Mouse (Mus musculus) forebrain, embryonic 13.5 days (tissue): ENCODE measurements around the gene Eif5a2. TPM values are rescaled to one million over a fixed set of nuclear protein-coding genes. Genes with fewer than 3 reads are reported as not detected.

Experiments
- ATAC-seq: fragments of 200-750 bp; cut with Nextera tagmentation; 2 replicates; pipeline ENCODE4 v1.8.0; 2017
- H3K27ac ChIP-seq: fragments of 300-500 bp; sonication (generic); 2 replicates; pipeline ENCODE4 v1.5.1; 2015; ENCODE audit warnings: inconsistent platforms, mild to moderate bottlenecking, moderate library complexity
- H3K27me3 ChIP-seq: fragments of 300-500 bp; sonication (generic); 2 replicates; pipeline ENCODE4 v1.6.1; 2015; ENCODE audit warnings: mild to moderate bottlenecking, inconsistent platforms
- H3K36me3 ChIP-seq: fragments of 300-500 bp; sonication (generic); 2 replicates; pipeline ENCODE4 v1.6.1; 2015; ENCODE audit warnings: mild to moderate bottlenecking, inconsistent platforms; ENCODE audit not compliant: poor library complexity, severe bottlenecking
- H3K4me1 ChIP-seq: fragments of 300-500 bp; sonication (generic); 2 replicates; pipeline ENCODE4 v1.6.1; 2015; ENCODE audit warnings: inconsistent platforms
- H3K4me2 ChIP-seq: fragments of 300-500 bp; sonication (generic); 2 replicates; pipeline ENCODE4 v1.6.1; 2015; ENCODE audit warnings: inconsistent platforms, mild to moderate bottlenecking, moderate library complexity
- H3K4me3 ChIP-seq: fragments of 300-500 bp; sonication (generic); 2 replicates; pipeline ENCODE4 v1.5.1; 2015; ENCODE audit warnings: mild to moderate bottlenecking, inconsistent platforms
- H3K9ac ChIP-seq: fragments of 300-500 bp; sonication (generic); 2 replicates; pipeline ENCODE4 v1.6.1; 2015; ENCODE audit warnings: mild to moderate bottlenecking, inconsistent platforms
- H3K9me3 ChIP-seq: fragments of 300-500 bp; sonication (generic); replicated peaks from 2 replicates; pipeline ENCODE4 v1.6.1; 2016; ENCODE audit warnings: inconsistent platforms
- WGBS: fragments of 180-500 bp; shearing (Covaris S2); methylation state at CpG from one replicate; pipeline ENCODE4 v1.1.7; 2015; 5-methylcytosine and 5-hydroxymethylcytosine counted together
- polyA plus RNA-seq: library from polyadenylated mRNA; unstranded; fragments of >200 nt; fragmentation: Nextera tagmentation; extraction: Ambion mirVana; gene quantifications from 2 replicates; pipeline ENCODE4 v1.2.1, GENCODE M21; 2015

Gene Eif5a2
- 6.9 and 8.6 TPM in 2 replicates for polyA plus RNA-seq

GRCm38 (mm10) chr3:28780994-28781393, at the start of gene Eif5a2:
TSS of gene Eif5a2 (plus strand) at chr3:28781276.
- WGBS, result 2% methylated on average over 41 of the region's 46 CpGs

GRCm38 (mm10) chr3:28734712-28735111, 46.4 kb upstream of the Eif5a2 start:
- H3K9ac ChIP-seq, result no peak overlapping the region
- H3K36me3 ChIP-seq, result no peaks in the 10 kb centered on the region
- H3K4me1 ChIP-seq, result peaks cover 9% of the 10 kb centered on the region
- no peak for ATAC-seq
- H3K9me3 ChIP-seq, result no peaks in the 10 kb centered on the region
- H3K27me3 ChIP-seq, result 0 out of 2 replicates have a peak, but pooled peaks cover 3% of the 10 kb centered on the region
- WGBS, result 69% methylated on average over 2 of the region's 2 CpGs
- no peak overlapping the region for H3K27ac ChIP-seq
- H3K4me2 ChIP-seq, result no peak overlapping the region
- H3K4me3 ChIP-seq, result no peak overlapping the region

More at GRCm38 (mm10) chr3:28780994-28781393, at the start of gene Eif5a2:
- no peaks in the 10 kb centered on the region for H3K9me3 ChIP-seq
- peak within 1 kb of the TSS; percentile 76 for H3K4me3 ChIP-seq
- H3K9ac ChIP-seq, result peak within 1 kb of the TSS; percentile 83
- peak within 1 kb of the TSS; percentile 98 for H3K4me2 ChIP-seq
- peaks cover 22% of the 10 kb centered on the region for H3K4me1 ChIP-seq
- no peaks in the 10 kb centered on the region for H3K36me3 ChIP-seq
- ATAC-seq, result peak; percentile 99
- no peak within 1 kb of the TSS for H3K27ac ChIP-seq
- H3K27me3 ChIP-seq, result no peaks in the 10 kb centered on the region

GRCm38 (mm10) chr3:28736981-28737380, 44.1 kb upstream of the Eif5a2 start:
- Histone ChIP-seq H3K4me2 (no peak overlapping the region), H3K36me3 (no peaks in the 10 kb centered on the region), H3K9ac (no peak overlapping the region), H3K4me3 (no peak overlapping the region), H3K27ac (no peak overlapping the region), H3K27me3 (0 out of 2 replicates have a peak, but pooled peaks cover 3% of the 10 kb centered on the region), H3K4me1 (peaks cover 9% of the 10 kb centered on the region), H3K9me3 (no peaks in the 10 kb centered on the region)
- WGBS, result 26% methylated on average over 2 of the region's 2 CpGs
- no peak for ATAC-seq

- ATAC-seq, result no peak
- Histone ChIP-seq H3K4me2 (no peak overlapping the region), H3K4me3 (no peak overlapping the region), H3K4me1 (peaks cover 9% of the 10 kb centered on the region), H3K36me3 (no peaks in the 10 kb centered on the region), H3K9ac (no peak overlapping the region), H3K27me3 (peaks cover 11% of the 10 kb centered on the region; the same call in 1 of the 2 replicates), H3K27ac (no peak overlapping the region), H3K9me3 (no peaks in the 10 kb centered on the region)
- 20% methylated on average over 6 of the region's 6 CpGs for WGBS
Measured at GRCm38 (mm10) chr3:28740353-28740752, 40.7 kb upstream of the Eif5a2 start.

GRCm38 (mm10) chr3:28743251-28743650, 37.8 kb upstream of the Eif5a2 start:
- ATAC-seq, result peak; percentile 28; the same call in 1 of the 2 replicates

GRCm38 (mm10) chr3:28745835-28746483, 35.1 kb upstream of the Eif5a2 start:
- Histone ChIP-seq H3K9ac (no peak overlapping the region), H3K4me2 (no peak overlapping the region), H3K27ac (no peak overlapping the region), H3K4me1 (peaks cover 3% of the 10 kb centered on the region; the same call in 1 of the 2 replicates), H3K4me3 (no peak overlapping the region), H3K36me3 (no peaks in the 10 kb centered on the region), H3K27me3 (peaks cover 8% of the 10 kb centered on the region; the same call in 1 of the 2 replicates), H3K9me3 (no peaks in the 10 kb centered on the region)
- 34% methylated on average over 7 of the region's 7 CpGs for WGBS
- ATAC-seq, result peak; percentile 93

More at GRCm38 (mm10) chr3:28743251-28743650, 37.8 kb upstream of the Eif5a2 start:
- H3K4me2 ChIP-seq, result no peak overlapping the region
- no peak overlapping the region for H3K4me3 ChIP-seq
- H3K36me3 ChIP-seq, result no peaks in the 10 kb centered on the region
- H3K9ac ChIP-seq, result no peak overlapping the region
- no peaks in the 10 kb centered on the region for H3K9me3 ChIP-seq
- H3K27ac ChIP-seq, result no peak overlapping the region
- peaks cover 8% of the 10 kb centered on the region; the same call in 1 of the 2 replicates for H3K27me3 ChIP-seq
- H3K4me1 ChIP-seq, result peaks cover 3% of the 10 kb centered on the region; the same call in 1 of the 2 replicates
- WGBS, result 42% methylated on average over 8 of the region's 8 CpGs

- Histone ChIP-seq H3K36me3 (no peaks in the 10 kb centered on the region), H3K4me2 (no peak overlapping the region), H3K9ac (no peak overlapping the region), H3K27ac (no peak overlapping the region), H3K4me3 (no peak overlapping the region), H3K4me1 (peaks cover 3% of the 10 kb centered on the region; the same call in 1 of the 2 replicates), H3K9me3 (no peaks in the 10 kb centered on the region), H3K27me3 (peaks cover 8% of the 10 kb centered on the region; the same call in 1 of the 2 replicates)
- 86% methylated on average over 3 of the region's 3 CpGs for WGBS
- ATAC-seq, result no peak
Measured at GRCm38 (mm10) chr3:28748151-28748550, 32.9 kb upstream of the Eif5a2 start.

- ATAC-seq, result no peak
- Histone ChIP-seq H3K9ac (no peak overlapping the region), H3K36me3 (no peaks in the 10 kb centered on the region), H3K4me2 (no peak overlapping the region), H3K4me3 (no peak overlapping the region), H3K27me3 (0 out of 2 replicates have a peak, but pooled peaks cover 4% of the 10 kb centered on the region), H3K9me3 (no peaks in the 10 kb centered on the region), H3K27ac (no peak overlapping the region), H3K4me1 (peaks cover 3% of the 10 kb centered on the region; the same call in 1 of the 2 replicates)
Measured at GRCm38 (mm10) chr3:28748956-28749355, 32.1 kb upstream of the Eif5a2 start.

GRCm38 (mm10) chr3:28755477-28755876, 25.6 kb upstream of the Eif5a2 start:
- Histone ChIP-seq H3K4me3 (no peak overlapping the region), H3K36me3 (no peaks in the 10 kb centered on the region), H3K4me1 (peaks cover 6% of the 10 kb centered on the region), H3K9me3 (no peaks in the 10 kb centered on the region), H3K9ac (no peak overlapping the region), H3K27me3 (no peaks in the 10 kb centered on the region), H3K27ac (no peak overlapping the region), H3K4me2 (no peak overlapping the region)
- 60% methylated on average over 7 of the region's 7 CpGs for WGBS
- ATAC-seq, result no peak; the same call in 1 of the 2 replicates

GRCm38 (mm10) chr3:28761225-28761789, 19.8 kb upstream of the Eif5a2 start:
- ATAC-seq, result no peak

GRCm38 (mm10) chr3:28766935-28767334, 14.1 kb upstream of the Eif5a2 start:
- Histone ChIP-seq H3K27me3 (no peaks in the 10 kb centered on the region), H3K4me3 (no peak overlapping the region), H3K9ac (no peak overlapping the region), H3K4me2 (no peak overlapping the region), H3K27ac (no peak overlapping the region), H3K9me3 (0 out of 2 replicates have a peak, but pooled peaks cover 3% of the 10 kb centered on the region), H3K36me3 (no peaks in the 10 kb centered on the region), H3K4me1 (no peaks in the 10 kb centered on the region)
- WGBS, result 94% methylated on average over 4 of the region's 4 CpGs
- ATAC-seq, result no peak

More at GRCm38 (mm10) chr3:28761225-28761789, 19.8 kb upstream of the Eif5a2 start:
- H3K9me3 ChIP-seq, result no peaks in the 10 kb centered on the region
- no peaks in the 10 kb centered on the region for H3K36me3 ChIP-seq
- H3K27me3 ChIP-seq, result no peaks in the 10 kb centered on the region
- H3K9ac ChIP-seq, result no peak overlapping the region
- H3K27ac ChIP-seq, result no peak overlapping the region
- no peak overlapping the region for H3K4me3 ChIP-seq
- H3K4me2 ChIP-seq, result no peak overlapping the region
- 76% methylated on average over 8 of the region's 8 CpGs for WGBS
- no peaks in the 10 kb centered on the region for H3K4me1 ChIP-seq

GRCm38 (mm10) chr3:28768222-28768621, 12.9 kb upstream of the Eif5a2 start:
- no peaks in the 10 kb centered on the region for H3K4me1 ChIP-seq
- 85% methylated on average over 3 of the region's 3 CpGs for WGBS
- 0 out of 2 replicates have a peak, but pooled peaks cover 3% of the 10 kb centered on the region for H3K9me3 ChIP-seq
- H3K27ac ChIP-seq, result no peak overlapping the region
- no peak overlapping the region for H3K9ac ChIP-seq
- no peak for ATAC-seq
- H3K27me3 ChIP-seq, result no peaks in the 10 kb centered on the region
- no peak overlapping the region for H3K4me3 ChIP-seq
- H3K36me3 ChIP-seq, result no peaks in the 10 kb centered on the region
- no peak overlapping the region for H3K4me2 ChIP-seq
